Mouse (Mus musculus) lung, postnatal 0 days (tissue): ENCODE measurements around the gene Zfp408. TPM values are rescaled to one million over a fixed set of nuclear protein-coding genes. Genes with fewer than 3 reads are reported as not detected.

ENCODE experiments used
- ATAC-seq: fragments of 200-750 bp; cut with Nextera tagmentation; 2 replicates; pipeline ENCODE4 v1.8.0; 2017; ENCODE audit warnings: moderate library complexity
- DNase-seq: peaks from one replicate; pipeline ENCODE4 v3.0.0-alpha.2; 2016; ENCODE audit warnings: low spot score
- H3K27ac ChIP-seq: fragments of 300-500 bp; sonication (generic); 2 replicates; pipeline ENCODE4 v1.5.1; 2014; ENCODE audit warnings: antibody characterized with exemption, mild to moderate bottlenecking, low read length, mixed read lengths
- H3K27me3 ChIP-seq: fragments of 300-500 bp; sonication (generic); replicated peaks from 2 replicates; pipeline ENCODE4 v1.6.1; 2014; ENCODE audit warnings: low read length, mixed read lengths; ENCODE audit not compliant: insufficient read depth
- H3K36me3 ChIP-seq: fragments of 300-500 bp; sonication (generic); 2 replicates; pipeline ENCODE4 v1.6.1; 2014; ENCODE audit warnings: low read length, mixed read lengths; ENCODE audit not compliant: insufficient read depth
- H3K4me1 ChIP-seq: fragments of 300-500 bp; sonication (generic); 2 replicates; pipeline ENCODE4 v1.6.1; 2014; ENCODE audit warnings: antibody characterized with exemption, low read depth, low read length, mixed read lengths; ENCODE audit not compliant: insufficient read depth
- H3K4me2 ChIP-seq: fragments of 300-500 bp; sonication (generic); replicated peaks from 2 replicates; pipeline ENCODE4 v1.6.1; 2014; ENCODE audit warnings: low read depth, mild to moderate bottlenecking, low read length, moderate library complexity, mixed read lengths
- H3K4me3 ChIP-seq: fragments of 300-500 bp; sonication (generic); 2 replicates; pipeline ENCODE4 v1.5.1; 2014; ENCODE audit warnings: low read depth, low read length
- H3K9ac ChIP-seq: fragments of 300-500 bp; sonication (generic); replicated peaks from 2 replicates; pipeline ENCODE4 v1.6.1; 2014; ENCODE audit warnings: low read depth, mild to moderate bottlenecking
- H3K9me3 ChIP-seq: fragments of 300-500 bp; sonication (generic); 2 replicates; pipeline ENCODE4 v1.6.1; 2016; ENCODE audit warnings: low read length, mixed read lengths
- CTCF ChIP-seq: IDR thresholded peaks from 2 replicates; pipeline ENCODE4 v1.5.1; 2016; ENCODE audit warnings: antibody characterized with exemption, mild to moderate bottlenecking
- EP300 ChIP-seq: IDR thresholded peaks from 2 replicates; pipeline ENCODE4 v1.6.1; 2016; ENCODE audit warnings: antibody characterized with exemption, mild to moderate bottlenecking, control low read depth
- WGBS: fragments of 180-500 bp; shearing (Covaris S2); extraction: QIAGEN DNeasy Blood & Tissue Kit; methylation state at CpG from one replicate; pipeline ENCODE4 v1.1.7; 2014; 5-methylcytosine and 5-hydroxymethylcytosine counted together
- polyA plus RNA-seq: library from polyadenylated mRNA; unstranded; fragments of >200 nt; fragmentation: Nextera tagmentation; extraction: Ambion mirVana; gene quantifications from 2 replicates; pipeline ENCODE4 v1.2.1, GENCODE M21; 2015

The Zfp408 gene
- polyA plus RNA-seq, 1 experiment from 2014 or later, result 5.2 TPM

DNA sequence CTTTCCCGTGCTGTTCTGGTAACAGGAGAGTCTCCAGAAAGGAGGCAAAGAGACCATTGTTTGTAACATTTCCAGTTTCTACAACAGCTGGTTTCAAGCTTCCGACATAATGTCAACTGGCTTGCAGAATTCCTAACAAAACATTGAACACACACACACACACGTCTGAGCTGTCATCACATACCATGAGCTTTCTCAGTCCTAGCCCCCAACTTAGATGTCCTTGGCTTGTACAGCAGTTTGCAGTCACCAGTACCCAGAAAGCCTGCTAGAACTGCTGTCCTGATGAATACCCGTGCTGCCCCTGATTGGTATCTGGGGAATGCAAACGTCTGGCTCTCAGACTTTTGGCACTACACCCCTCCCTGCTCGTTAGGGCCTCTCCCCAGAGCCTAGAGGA is 6.2 kb upstream of the Zfp408 start:
- H3K9ac ChIP-seq, result 0 out of 2 replicates have a peak overlapping the region, but pooled peaks have one; percentile 19
- ATAC-seq (peak; percentile 76), DNase-seq (peak; percentile 84)
- H3K4me1 ChIP-seq, result peaks cover 18% of the 10 kb centered on the region; the same call in 1 of the 2 replicates
- no peaks in the 10 kb centered on the region for H3K27me3 ChIP-seq
- TF ChIP-seq EP300 (peak; percentile 41; the same call in 1 of the 2 replicates), CTCF (no peak)
- H3K36me3 ChIP-seq, result peaks cover 53% of the 10 kb centered on the region
- WGBS, result 35% methylated on average over 6 of the region's 6 CpGs
- peak overlapping the region; percentile 86 for H3K27ac ChIP-seq
- no peak overlapping the region for H3K4me3 ChIP-seq
- peak overlapping the region; percentile 27; the same call in 1 of the 2 replicates for H3K4me2 ChIP-seq
- no peaks in the 10 kb centered on the region for H3K9me3 ChIP-seq

GRCm38 (mm10) chr2:91655388-91655787 is 5.8 kb upstream of the Zfp408 start:
- 0 out of 2 replicates have a peak overlapping the region, but pooled peaks have one; percentile 19 for H3K9ac ChIP-seq

DNA sequence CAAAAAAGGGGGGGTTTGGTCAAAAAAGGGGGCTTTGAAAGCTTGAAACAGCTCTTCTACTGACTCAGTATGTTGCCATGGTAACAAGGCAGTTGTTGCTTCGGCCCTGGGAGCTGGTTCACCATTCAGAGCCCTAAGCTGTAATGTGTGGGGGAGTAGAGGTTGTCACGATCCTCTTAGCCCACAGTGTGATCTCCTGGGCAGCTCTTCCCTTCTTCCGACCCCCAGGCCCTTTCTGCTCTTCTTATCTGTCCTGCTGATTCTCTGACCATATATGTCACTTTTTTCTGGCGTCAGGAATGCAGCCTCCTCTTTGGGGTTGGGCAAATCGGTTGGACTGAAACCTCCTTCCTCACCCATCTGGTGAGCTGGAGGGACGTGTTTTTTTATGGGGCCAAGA is 3.3 kb upstream of the Zfp408 start:
- H3K27me3 ChIP-seq, result no peaks in the 10 kb centered on the region
- ATAC-seq (no peak), DNase-seq (peak; percentile 75)
- 0 out of 2 replicates have a peak overlapping the region, but pooled peaks have one; percentile 19 for H3K4me2 ChIP-seq
- no peak overlapping the region for H3K9ac ChIP-seq
- peaks cover 18% of the 10 kb centered on the region; the same call in 1 of the 2 replicates for H3K4me1 ChIP-seq
- H3K36me3 ChIP-seq, result peaks cover 31% of the 10 kb centered on the region; the same call in 1 of the 2 replicates
- H3K9me3 ChIP-seq, result no peaks in the 10 kb centered on the region
- no peak overlapping the region for H3K4me3 ChIP-seq
- WGBS, result 49% methylated on average over 6 of the region's 6 CpGs
- H3K27ac ChIP-seq, result peak overlapping the region; percentile 55
- no peak for TF ChIP-seq EP300
- no peak for TF ChIP-seq CTCF

More at GRCm38 (mm10) chr2:91655388-91655787, 5.8 kb upstream of the Zfp408 start:
- Histone ChIP-seq H3K4me3 (no peak overlapping the region), H3K9me3 (no peaks in the 10 kb centered on the region), H3K4me1 (peaks cover 18% of the 10 kb centered on the region; the same call in 1 of the 2 replicates), H3K4me2 (no peak overlapping the region), H3K36me3 (peaks cover 51% of the 10 kb centered on the region), H3K27ac (peak overlapping the region; percentile 86), H3K27me3 (no peaks in the 10 kb centered on the region)
- WGBS, result 67% methylated on average over 5 of the region's 5 CpGs
- DNase-seq (no peak), ATAC-seq (no peak)
- TF ChIP-seq EP300 (no peak), CTCF (no peak)

GRCm38 (mm10) chr2:91651458-91652258 is 2.1 kb upstream of the Zfp408 start:
- DNase-seq, result no peak
- Histone ChIP-seq H3K9ac (no peak overlapping the region), H3K4me3 (no peak overlapping the region), H3K27ac (0 out of 2 replicates have a peak overlapping the region, but pooled peaks have one; percentile 9), H3K4me2 (peak overlapping the region; percentile 19; the same call in 1 of the 2 replicates), H3K27me3 (no peaks in the 10 kb centered on the region), H3K36me3 (peaks cover 22% of the 10 kb centered on the region; the same call in 1 of the 2 replicates), H3K4me1 (peaks cover 15% of the 10 kb centered on the region; the same call in 1 of the 2 replicates), H3K9me3 (no peaks in the 10 kb centered on the region)
- no peak for ATAC-seq
- no peak for TF ChIP-seq CTCF
- TF ChIP-seq EP300, result no peak
- WGBS, result 76% methylated on average over 14 of the region's 14 CpGs

DNA sequence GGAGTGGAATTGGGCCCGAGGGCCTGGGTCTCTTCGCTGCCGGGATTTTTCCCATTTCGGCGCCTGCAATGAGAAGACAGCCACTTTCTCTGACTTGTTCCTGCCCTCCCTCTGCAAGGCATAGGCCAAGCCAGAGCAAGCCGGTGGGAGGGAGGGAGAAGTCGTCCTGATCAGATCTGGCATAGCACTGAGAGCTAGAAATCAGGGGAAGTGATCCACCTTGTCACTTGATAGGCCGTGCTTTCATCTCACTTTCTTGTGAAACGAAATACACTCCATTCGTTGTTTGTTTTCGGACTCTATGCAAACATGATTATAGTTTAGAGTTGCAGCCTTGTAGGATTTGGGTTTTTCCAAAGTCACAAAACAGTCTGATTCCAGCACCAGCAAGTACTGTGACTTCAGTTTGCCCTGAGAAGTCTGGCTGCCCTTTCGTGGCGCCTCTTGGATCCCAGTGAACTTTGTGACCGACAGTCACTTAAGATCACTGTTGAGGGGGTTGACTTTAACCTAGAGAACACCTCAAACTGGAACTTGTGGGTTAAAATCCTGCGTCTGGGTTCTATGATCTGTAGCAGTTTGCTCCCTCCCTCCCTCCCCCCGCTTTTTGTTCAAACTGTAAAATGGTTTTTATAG is 887 bp upstream of the Zfp408 start:
- H3K36me3 ChIP-seq, result peaks cover 24% of the 10 kb centered on the region
- 5% methylated on average over 16 of the region's 16 CpGs for WGBS

DNA sequence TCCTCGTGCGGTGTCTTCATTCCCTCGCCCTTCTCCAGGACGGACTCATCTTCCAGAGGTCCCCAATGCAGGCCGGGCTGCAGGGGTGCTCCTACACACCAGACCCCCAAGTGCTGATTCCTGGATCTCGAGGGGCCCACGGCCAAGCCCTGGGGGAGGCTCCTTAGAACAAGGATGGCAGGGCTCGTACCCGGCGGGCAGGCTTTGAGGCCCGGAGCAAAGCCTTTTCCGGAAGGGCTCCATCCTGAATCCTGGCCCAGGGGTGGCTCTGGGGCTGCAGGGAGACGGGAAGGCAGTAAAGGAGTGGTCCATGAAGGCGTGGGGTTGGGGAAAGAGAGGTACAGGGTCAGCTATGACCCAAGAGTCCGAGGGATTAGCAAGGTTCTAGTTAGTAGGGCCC is 439 bp downstream of the Zfp408 start:
- H3K9ac ChIP-seq, result peak overlapping the region; percentile 91
- peaks cover 23% of the 10 kb centered on the region for H3K36me3 ChIP-seq
- TF ChIP-seq CTCF, result no peak
- TF ChIP-seq EP300, result no peak
- H3K4me3 ChIP-seq, result peak overlapping the region; percentile 66
- DNase-seq (peak; percentile 22), ATAC-seq (no peak)
- no peaks in the 10 kb centered on the region for H3K27me3 ChIP-seq
- WGBS, result 1% methylated on average over 15 of the region's 15 CpGs
- H3K4me2 ChIP-seq, result peak overlapping the region; percentile 88
- peak overlapping the region; percentile 95 for H3K27ac ChIP-seq
- H3K9me3 ChIP-seq, result no peaks in the 10 kb centered on the region
- peaks cover 6% of the 10 kb centered on the region; the same call in 1 of the 2 replicates for H3K4me1 ChIP-seq

More for the DNA sequence above, 887 bp upstream of the Zfp408 start:
- peak overlapping the region; percentile 88 for H3K4me2 ChIP-seq
- H3K9me3 ChIP-seq, result no peaks in the 10 kb centered on the region
- H3K27me3 ChIP-seq, result no peaks in the 10 kb centered on the region
- peak overlapping the region; percentile 66 for H3K4me3 ChIP-seq
- H3K4me1 ChIP-seq, result peaks cover 12% of the 10 kb centered on the region; the same call in 1 of the 2 replicates
- DNase-seq (no peak), ATAC-seq (peak; percentile 46)
- H3K9ac ChIP-seq, result peak overlapping the region; percentile 60
- peak overlapping the region; percentile 95 for H3K27ac ChIP-seq
- TF ChIP-seq CTCF, result no peak
- no peak for TF ChIP-seq EP300
